Mouse (Mus musculus): ENCODE results near the gene Ppef1.

Gene Ppef1

GRCm38 (mm10) chrX:160602770-160603169, 132.8 kb downstream of the Ppef1 start:
- in situ Hi-C loops (cut with MboI; ENCODE audit: low pct_unique_long_range_greater_than_20kb in 1 of 2, low sequenced_read_pairs in 2 of 2, unreplicated experiment in 1 of 2) = loop anchor here (25.0 kb wide), 1 partner anchor 415 kb away; no protein-coding TSS in a partner anchor

GRCm38 (mm10) chrX:160601053-160601452, 134.5 kb downstream of the Ppef1 start:
- in situ Hi-C loops (cut with MboI; ENCODE audit: low pct_unique_long_range_greater_than_20kb in 1 of 2, low sequenced_read_pairs in 2 of 2, unreplicated experiment in 1 of 2) = loop anchor here (25.0 kb wide), 1 partner anchor 414 kb away; no protein-coding TSS in a partner anchor

DNA sequence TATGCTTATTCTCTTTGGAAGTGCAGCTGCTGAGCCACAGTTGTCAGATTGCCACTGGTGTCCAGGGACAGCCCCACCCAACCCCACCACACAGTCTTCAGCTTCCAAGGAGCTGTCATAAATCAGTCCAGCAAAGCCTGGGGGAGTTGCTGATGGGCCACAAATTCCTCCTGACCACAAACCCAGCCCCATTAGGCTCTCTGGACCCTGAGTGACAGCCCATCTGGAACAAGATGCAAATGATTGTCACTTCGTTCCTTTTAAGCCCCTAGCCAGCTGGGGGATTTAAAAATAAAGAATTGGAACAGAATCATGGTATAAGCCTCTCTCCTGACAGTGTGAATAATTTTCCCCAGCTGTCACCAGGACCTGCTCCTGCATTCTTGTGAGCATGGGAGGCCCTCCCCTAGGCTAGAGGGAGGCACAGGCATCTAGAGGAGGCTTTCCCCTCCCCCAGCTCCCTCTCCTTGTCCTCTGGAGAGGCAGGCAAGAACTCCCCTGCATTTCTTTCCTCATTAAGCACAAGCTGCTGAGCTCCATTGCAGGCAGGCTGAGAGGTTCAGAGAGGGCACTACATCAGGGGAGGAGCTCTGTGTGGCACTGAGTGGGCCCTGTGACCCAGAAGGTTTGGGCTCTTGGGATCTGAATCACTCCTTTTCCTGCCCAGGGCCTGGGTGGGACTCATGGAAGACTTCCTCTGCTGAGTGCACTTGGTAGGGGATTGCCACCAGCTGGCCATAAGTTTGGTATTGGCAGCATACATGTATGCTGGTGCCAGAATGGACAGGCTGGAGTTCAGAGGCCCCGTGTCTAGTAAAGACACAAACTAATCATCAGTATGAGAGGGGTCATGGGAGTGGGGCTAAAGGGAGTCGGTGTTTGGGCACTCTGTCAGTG, 136.8 kb downstream of the Ppef1 start:
- in situ Hi-C loops (cut with MboI; ENCODE audit: low pct_unique_long_range_greater_than_20kb in 1 of 2, low sequenced_read_pairs in 2 of 2, unreplicated experiment in 1 of 2) = no loop called here

DNA sequence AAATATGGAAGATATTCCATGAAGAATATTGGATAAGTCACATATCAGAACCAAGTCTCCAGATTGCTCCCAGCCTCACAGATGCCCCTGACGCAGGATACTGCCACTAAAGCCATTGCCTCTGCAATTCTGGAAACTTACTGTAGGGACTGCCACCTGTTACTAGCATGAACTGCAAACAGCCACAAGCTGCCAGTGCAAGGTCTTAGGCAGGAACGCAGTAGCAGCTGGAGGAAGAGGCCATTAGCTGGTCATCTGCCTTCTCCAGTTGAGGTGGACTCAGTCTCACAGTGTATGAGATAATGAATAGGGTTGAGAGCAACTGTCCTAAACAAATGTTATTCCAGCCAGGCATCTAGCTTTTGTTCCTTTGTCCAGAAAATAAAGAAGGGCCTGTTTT, 137.5 kb downstream of the Ppef1 start:
- in situ Hi-C loops (cut with MboI; ENCODE audit: low pct_unique_long_range_greater_than_20kb in 1 of 2, low sequenced_read_pairs in 2 of 2, unreplicated experiment in 1 of 2) = no loop called here

GRCm38 (mm10) chrX:160592933-160593332, 142.6 kb downstream of the Ppef1 start:
- in situ Hi-C loops (cut with MboI; ENCODE audit: low pct_unique_long_range_greater_than_20kb in 1 of 2, low sequenced_read_pairs in 2 of 2, unreplicated experiment in 1 of 2) = no loop called here

- in situ Hi-C loops (cut with MboI; ENCODE audit: low pct_unique_long_range_greater_than_20kb in 1 of 2, low sequenced_read_pairs in 2 of 2, unreplicated experiment in 1 of 2) = no loop called here
Measured at GRCm38 (mm10) chrX:160590147-160590546, 145.4 kb downstream of the Ppef1 start.

- in situ Hi-C loops (cut with MboI; ENCODE audit: low pct_unique_long_range_greater_than_20kb in 1 of 2, low sequenced_read_pairs in 2 of 2, unreplicated experiment in 1 of 2) = no loop called here
Measured at GRCm38 (mm10) chrX:160588523-160588922, 147.0 kb downstream of the Ppef1 start.

GRCm38 (mm10) chrX:160585110-160585509, 150.5 kb downstream of the Ppef1 start:
- in situ Hi-C loops (cut with MboI; ENCODE audit: low pct_unique_long_range_greater_than_20kb in 1 of 2, low sequenced_read_pairs in 2 of 2, unreplicated experiment in 1 of 2) = no loop called here

- in situ Hi-C loops (cut with MboI; ENCODE audit: low pct_unique_long_range_greater_than_20kb in 1 of 2, low sequenced_read_pairs in 2 of 2, unreplicated experiment in 1 of 2) = no loop called here
Measured at GRCm38 (mm10) chrX:160584148-160584838, 151.3 kb downstream of the Ppef1 start.

DNA sequence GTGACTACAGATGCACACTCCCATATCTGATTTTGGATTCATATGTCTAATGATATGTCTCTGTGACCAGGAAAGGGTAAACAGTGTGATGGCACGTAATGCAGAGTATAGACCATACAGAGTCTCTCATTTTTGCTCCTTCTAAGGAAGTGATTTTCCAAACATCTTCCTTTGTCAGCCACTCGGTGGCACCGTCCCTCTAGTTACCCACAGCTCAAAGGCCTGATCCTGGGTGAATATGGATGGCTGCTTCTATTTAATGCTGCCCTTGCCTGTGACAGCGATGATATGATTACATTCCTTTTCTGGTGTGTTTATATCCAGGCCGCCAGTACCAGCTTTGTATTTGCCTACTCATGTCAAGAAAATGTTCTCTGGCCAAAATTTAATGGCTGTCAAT, 152.0 kb downstream of the Ppef1 start:
- in situ Hi-C loops (cut with MboI; ENCODE audit: low pct_unique_long_range_greater_than_20kb in 1 of 2, low sequenced_read_pairs in 2 of 2, unreplicated experiment in 1 of 2) = no loop called here

All from mouse embryonic stem cell (cell line).